In the genomic region with DNA sequence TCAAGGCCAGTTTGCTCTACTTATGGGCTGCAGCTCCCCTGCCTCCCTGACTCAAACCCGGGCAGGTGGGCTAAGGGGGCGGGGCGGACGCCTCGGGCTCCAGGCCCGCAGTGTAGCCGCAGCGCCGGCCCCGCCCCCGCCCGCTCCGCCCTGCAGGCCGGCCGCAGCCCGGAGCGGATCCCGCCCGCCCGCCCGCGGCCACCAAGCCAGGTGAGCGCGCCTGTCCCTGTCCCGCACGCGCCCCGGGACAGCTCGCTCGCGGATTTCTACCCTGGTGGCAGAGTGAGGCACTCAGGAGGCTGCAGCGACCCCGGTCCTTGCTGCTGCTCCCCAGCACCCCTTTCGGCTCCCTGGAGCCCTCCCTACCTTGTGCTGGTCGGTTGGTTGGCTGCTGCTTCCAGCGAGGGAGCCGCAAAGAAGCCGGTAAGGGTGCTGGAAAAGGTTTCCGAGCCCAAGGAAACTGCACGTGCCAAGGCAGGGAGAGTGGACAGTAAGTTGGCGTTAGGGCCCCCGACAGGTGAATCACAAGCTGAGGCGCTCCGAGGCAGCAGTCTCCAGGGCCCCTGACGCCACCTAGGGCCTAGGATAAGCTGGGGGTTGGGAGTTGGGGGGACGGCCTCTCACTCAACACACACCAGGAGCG, we compare ENCODE assay signal across 7 mouse cellular contexts. TPM values are rescaled to one million over a fixed set of nuclear protein-coding genes. Genes with fewer than 3 reads are reported as not detected.
A peak's percentile ranks its signal among the peaks of the same experiment; 100 is the strongest.
DNase-seq lines count a peak whose midpoint lies in the region; ATAC-seq lines count a peak whose summit lies in the region.

Gene Aifm3, plus strand, starts transcription at position 143 of the 643 bp plus-strand sequence.

- H3K9ac ChIP-seq in heart, embryonic 14.5 days (ENCODE audit: low read length): peak within 1 kb of the TSS; percentile 75

- H3K27ac ChIP-seq in heart, embryonic 14.5 days (replicated peaks in 1 of 2; ENCODE audit: control insufficient read depth in 1 of 2, insufficient read depth in 1 of 2, low read depth in 2 of 2, low read length in 2 of 2): no peak within 1 kb of the TSS
- H3K27ac ChIP-seq in midbrain, embryonic 10.5 days (replicated peaks): peak within 1 kb of the TSS; percentile 49

- peak within 1 kb of the TSS; percentile 48 to 55 for H3K4me3 ChIP-seq in heart, embryonic 14.5 days (ENCODE audit: control insufficient read depth in 1 of 2, insufficient read depth in 1 of 2, low read depth in 1 of 2, low read length in 2 of 2)
- H3K4me3 ChIP-seq in midbrain, embryonic 10.5 days: peak within 1 kb of the TSS; percentile 60

- H3K27me3 ChIP-seq in heart, embryonic 14.5 days (ENCODE audit: control insufficient read depth, insufficient read depth, low read length): peaks cover 16% of the 10 kb centered on the region; the same call in 1 of the 2 replicates
- H3K27me3 ChIP-seq in midbrain, embryonic 10.5 days (ENCODE audit: low read depth, poor library complexity, severe bottlenecking): peaks cover 31% of the 10 kb centered on the region

- H3K9me3 ChIP-seq in heart, embryonic 14.5 days (ENCODE audit: control insufficient read depth, low read length): no peaks in the 10 kb centered on the region
- H3K9me3 ChIP-seq in midbrain, embryonic 10.5 days (replicated peaks): no peaks in the 10 kb centered on the region

- peak within 1 kb of the TSS; percentile 96 for H3K4me2 ChIP-seq in heart, embryonic 14.5 days (ENCODE audit: low read length)

- peak; percentile 27; the same call in 1 of the 2 replicates for ATAC-seq in heart, embryonic 14.5 days (ENCODE audit: insufficient number of reproducible peaks, insufficient read depth, low FRiP score, low read depth)

- under 1% methylated on average over 41 of the region's 47 CpGs for WGBS in heart, embryonic 14.5 days
- under 1% methylated on average over 46 of the region's 47 CpGs for WGBS in midbrain, embryonic 10.5 days

- peaks cover 9 to 30% of the 10 kb centered on the region in 2 experiments for H3K4me1 ChIP-seq in heart, embryonic 14.5 days (ENCODE audit: control insufficient read depth in 2 of 2, insufficient read depth in 2 of 2, low read length in 2 of 2)
- peaks cover 13% of the 10 kb centered on the region for H3K4me1 ChIP-seq in midbrain, embryonic 10.5 days

- peak; percentile 20 for DNase-seq in urinary bladder, postnatal 25 days (ENCODE audit: low spot score)
- no peak for DNase-seq in urinary bladder, postnatal 10 days (ENCODE audit: low spot score)
- DNase-seq in cerebellum, postnatal 10 days: peak; percentile 44 to 61
- DNase-seq in layer of hippocampus, postnatal 36 days: peak in 1 of 2 experiments; percentile 24
- DNase-seq in midbrain, embryonic 10.5 days (ENCODE audit: low spot score): no peak
- DNase-seq in yolk sac, embryonic 10.5 days (ENCODE audit: low spot score): peak; percentile 50

- H3K36me3 ChIP-seq in heart, embryonic 14.5 days (ENCODE audit: control insufficient read depth, insufficient read depth, low read length): peaks cover 24% of the 10 kb centered on the region
- peaks cover 34% of the 10 kb centered on the region for H3K36me3 ChIP-seq in midbrain, embryonic 10.5 days

RNA-seq across cellular contexts. Expression of gene Aifm3, which starts in this region (rescaled TPM):
- polyA plus RNA-seq in heart, embryonic 14.5 days (2014; fragmentation: Nextera tagmentation; extraction: Ambion mirVana): 0.89 and 1.6 TPM in 2 replicates
- 100 to 1,000 TPM in 1 of 2 experiments, 10 to 100 TPM in 1; 99.3 to 111 TPM for total RNA-seq in layer of hippocampus, postnatal 36 days (2021)
- 2.6 and 3.5 TPM in 2 replicates for polyA plus RNA-seq in midbrain, embryonic 10.5 days (2016; fragmentation: Nextera tagmentation; extraction: Ambion mirVana)

Comparison
In these comparisons a context has a peak if more than half of its experiments do, and no peak if none do; other contexts are left out.
1. DNase-seq: peak in urinary bladder, postnatal 25 days (single experiment), cerebellum, postnatal 10 days (2 of 2) and yolk sac, embryonic 10.5 days (single experiment); none in urinary bladder, postnatal 10 days (single experiment) and midbrain, embryonic 10.5 days (single experiment).